Mouse (Mus musculus): Measurements from ENCODE around the gene Nol9. TPM values are rescaled to one million over a fixed set of nuclear protein-coding genes. Genes with fewer than 3 reads are reported as not detected.

Gene Nol9
- polyA plus RNA-seq, 1 experiment = 22.8 TPM

- H3K36me3 ChIP-seq (ENCODE audit: control insufficient read depth, insufficient read depth, low read length) = no peaks in the 10 kb centered on the region
- no peaks in the 10 kb centered on the region for H3K27me3 ChIP-seq (ENCODE audit: control insufficient read depth, insufficient read depth, low read length)
- no peak overlapping the region for H3K4me3 ChIP-seq (ENCODE audit: extremely low read depth, insufficient read depth, insufficient read length)
- TF ChIP-seq CTCF (IDR thresholded peaks at IDR 0.05; ENCODE audit: extremely low read depth, insufficient read depth, insufficient read length, insufficient replicate concordance) (no peak), POLR2A (IDR thresholded peaks at IDR 0.05; ENCODE audit: low read depth, low read length) (no peak)
- no peak overlapping the region for H3K27ac ChIP-seq (ENCODE audit: insufficient read depth, low read length)
- H3K4me1 ChIP-seq (ENCODE audit: control insufficient read depth, insufficient read depth, insufficient read length) = no peaks in the 10 kb centered on the region; the same call in 1 of the 2 replicates
- WGBS = 88% methylated on average over 12 of the region's 12 CpGs
- no peak for DNase-seq (ENCODE audit: low read depth in 1 of 2, low spot score in 2 of 2)
Observed at GRCm38 (mm10) chr4:152094233-152094632, 55.1 kb downstream of the Nol9 start.

- no peaks in the 10 kb centered on the region; the same call in 1 of the 2 replicates for H3K4me1 ChIP-seq (ENCODE audit: control insufficient read depth, insufficient read depth, insufficient read length)
- TF ChIP-seq POLR2A (IDR thresholded peaks at IDR 0.05; ENCODE audit: low read depth, low read length) (no peak), CTCF (IDR thresholded peaks at IDR 0.05; ENCODE audit: extremely low read depth, insufficient read depth, insufficient read length, insufficient replicate concordance) (peak; percentile 91)
- peak; percentile 38 to 76 for DNase-seq (ENCODE audit: low read depth in 1 of 2, low spot score in 2 of 2)
- 8% methylated on average over 27 of the region's 27 CpGs for WGBS
- peak overlapping the region; percentile 51; the same call in 1 of the 2 replicates for H3K4me3 ChIP-seq (ENCODE audit: extremely low read depth, insufficient read depth, insufficient read length)
- no peak overlapping the region for H3K27ac ChIP-seq (ENCODE audit: insufficient read depth, low read length)
- H3K27me3 ChIP-seq (ENCODE audit: control insufficient read depth, insufficient read depth, low read length) = no peaks in the 10 kb centered on the region
- H3K36me3 ChIP-seq (ENCODE audit: control insufficient read depth, insufficient read depth, low read length) = no peaks in the 10 kb centered on the region
Observed at GRCm38 (mm10) chr4:152095937-152096910, 57.1 kb downstream of the Nol9 start.

DNA sequence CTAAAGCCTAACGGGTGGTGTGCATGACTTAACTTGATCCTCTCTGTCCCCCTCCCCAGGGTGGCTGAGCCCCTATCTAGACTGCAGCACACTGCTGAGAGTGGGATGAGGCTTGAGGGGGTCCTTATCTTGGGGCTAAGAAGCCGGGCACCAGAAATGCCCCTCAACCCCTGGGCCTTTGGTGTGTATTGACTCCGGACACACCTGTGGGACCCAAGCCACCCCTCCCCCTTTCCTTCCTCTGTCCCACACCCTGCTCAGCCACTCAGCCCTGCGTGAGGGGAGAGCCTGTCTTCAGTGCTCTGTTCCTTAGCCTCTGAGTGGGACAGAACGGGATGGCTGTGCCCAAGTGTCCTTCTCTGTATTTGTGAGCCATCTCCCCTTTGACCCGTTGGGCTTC lies 57.8 kb downstream of the Nol9 start:
- Histone ChIP-seq H3K27me3 (ENCODE audit: control insufficient read depth, insufficient read depth, low read length) (no peaks in the 10 kb centered on the region), H3K4me1 (ENCODE audit: control insufficient read depth, insufficient read depth, insufficient read length) (no peaks in the 10 kb centered on the region; the same call in 1 of the 2 replicates), H3K36me3 (ENCODE audit: control insufficient read depth, insufficient read depth, low read length) (no peaks in the 10 kb centered on the region), H3K4me3 (ENCODE audit: extremely low read depth, insufficient read depth, insufficient read length) (peak overlapping the region; percentile 51; the same call in 1 of the 2 replicates), H3K27ac (ENCODE audit: insufficient read depth, low read length) (no peak overlapping the region)
- 30% methylated on average over 6 of the region's 6 CpGs for WGBS
- TF ChIP-seq POLR2A (IDR thresholded peaks at IDR 0.05; ENCODE audit: low read depth, low read length) (no peak), CTCF (IDR thresholded peaks at IDR 0.05; ENCODE audit: extremely low read depth, insufficient read depth, insufficient read length, insufficient replicate concordance) (no peak)
- no peak for DNase-seq (ENCODE audit: low read depth in 1 of 2, low spot score in 2 of 2)

DNA sequence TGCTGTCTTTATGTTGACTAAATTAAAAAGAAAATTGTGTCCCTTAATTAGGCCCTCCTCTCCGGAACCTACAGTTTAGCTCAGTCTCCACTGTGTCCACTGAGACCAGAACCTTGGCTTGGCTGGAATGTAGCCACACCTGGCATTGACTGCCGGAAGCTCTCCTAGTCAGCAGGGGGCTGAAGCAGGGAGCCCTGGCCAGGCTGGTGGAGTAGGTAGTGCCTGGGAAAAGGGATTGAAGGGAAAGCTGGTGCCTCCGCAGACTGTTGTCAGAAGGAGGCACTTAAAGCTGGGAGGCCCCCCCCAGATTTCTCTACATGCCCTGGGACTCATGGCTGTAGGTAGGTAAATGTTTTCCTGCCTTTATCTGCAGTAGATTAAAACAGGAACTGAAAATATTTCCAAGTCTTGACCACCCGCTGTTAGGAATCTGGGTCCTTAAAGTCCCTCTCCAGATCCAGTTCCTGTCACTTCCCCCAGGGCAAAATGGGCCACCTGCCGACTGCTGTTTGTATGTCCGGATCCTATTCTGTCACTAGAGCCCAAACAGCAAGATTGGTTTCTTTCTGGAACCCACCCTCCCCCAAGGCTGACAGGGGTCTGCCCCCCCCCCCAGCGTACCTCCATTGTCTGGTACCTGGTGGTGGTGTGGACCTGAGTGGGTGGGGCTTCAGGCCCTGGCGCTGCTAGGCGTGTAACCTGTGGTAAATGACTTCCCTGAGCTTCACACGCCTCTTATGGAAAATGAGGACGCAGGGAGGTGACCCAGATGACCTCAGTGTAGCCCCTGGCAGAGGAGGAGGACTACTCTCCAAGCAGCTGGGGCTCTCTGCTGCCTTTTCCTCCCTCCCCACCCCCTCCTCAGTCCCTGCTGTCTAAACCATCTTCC lies 59.0 kb downstream of the Nol9 start:
- TF ChIP-seq CTCF (IDR thresholded peaks at IDR 0.05; ENCODE audit: extremely low read depth, insufficient read depth, insufficient read length, insufficient replicate concordance) (no peak), POLR2A (IDR thresholded peaks at IDR 0.05; ENCODE audit: low read depth, low read length) (no peak)
- WGBS = 84% methylated on average over 11 of the region's 11 CpGs
- H3K4me1 ChIP-seq (ENCODE audit: control insufficient read depth, insufficient read depth, insufficient read length) = no peaks in the 10 kb centered on the region; the same call in 1 of the 2 replicates
- H3K27ac ChIP-seq (ENCODE audit: insufficient read depth, low read length) = no peak overlapping the region
- no peaks in the 10 kb centered on the region for H3K27me3 ChIP-seq (ENCODE audit: control insufficient read depth, insufficient read depth, low read length)
- H3K36me3 ChIP-seq (ENCODE audit: control insufficient read depth, insufficient read depth, low read length) = no peaks in the 10 kb centered on the region
- no peak for DNase-seq (ENCODE audit: low read depth in 1 of 2, low spot score in 2 of 2)
- no peak overlapping the region for H3K4me3 ChIP-seq (ENCODE audit: extremely low read depth, insufficient read depth, insufficient read length)

GRCm38 (mm10) chr4:152100541-152100940 lies 61.4 kb downstream of the Nol9 start:
- Histone ChIP-seq H3K36me3 (ENCODE audit: control insufficient read depth, insufficient read depth, low read length) (no peaks in the 10 kb centered on the region), H3K27ac (ENCODE audit: insufficient read depth, low read length) (no peak overlapping the region; the same call in 1 of the 2 replicates), H3K4me3 (ENCODE audit: extremely low read depth, insufficient read depth, insufficient read length) (no peak overlapping the region), H3K27me3 (ENCODE audit: control insufficient read depth, insufficient read depth, low read length) (no peaks in the 10 kb centered on the region), H3K4me1 (ENCODE audit: control insufficient read depth, insufficient read depth, insufficient read length) (no peaks in the 10 kb centered on the region; the same call in 1 of the 2 replicates)
- 67% methylated on average over 11 of the region's 11 CpGs for WGBS
- TF ChIP-seq CTCF (IDR thresholded peaks at IDR 0.05; ENCODE audit: extremely low read depth, insufficient read depth, insufficient read length, insufficient replicate concordance) = no peak
- TF ChIP-seq POLR2A (IDR thresholded peaks at IDR 0.05; ENCODE audit: low read depth, low read length) = no peak
- DNase-seq (ENCODE audit: low read depth in 1 of 2, low spot score in 2 of 2) = no peak

DNA sequence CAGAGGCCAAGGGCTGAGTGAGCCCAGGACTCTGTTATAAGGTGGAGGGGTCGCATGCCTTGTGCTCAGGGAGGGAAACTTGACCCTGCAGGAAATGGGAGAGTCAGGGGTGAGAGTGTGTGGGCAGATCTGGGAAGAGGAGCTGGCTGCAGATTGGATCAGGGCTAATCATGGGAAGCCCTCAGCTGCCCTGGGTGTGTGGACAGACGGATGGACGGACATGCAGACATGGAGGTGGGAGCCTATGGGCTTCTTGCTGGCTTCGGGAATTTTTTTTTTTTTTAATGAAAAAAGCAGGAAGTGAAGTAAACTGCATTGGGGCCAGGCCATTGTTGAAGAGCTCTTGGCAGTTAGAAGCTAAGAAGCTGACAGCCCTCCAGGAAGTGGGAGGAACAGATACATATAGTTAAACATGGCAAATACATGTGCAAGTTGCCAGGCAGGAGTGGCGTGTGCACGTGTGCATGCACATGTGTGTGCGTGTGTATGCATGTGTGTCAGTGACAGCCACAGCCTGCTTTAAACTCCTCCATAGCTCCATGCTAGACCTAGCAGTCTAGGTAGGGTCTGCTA lies 62.0 kb downstream of the Nol9 start:
- TF ChIP-seq POLR2A (IDR thresholded peaks at IDR 0.05; ENCODE audit: low read depth, low read length) (no peak), CTCF (IDR thresholded peaks at IDR 0.05; ENCODE audit: extremely low read depth, insufficient read depth, insufficient read length, insufficient replicate concordance) (no peak)
- H3K27ac ChIP-seq (ENCODE audit: insufficient read depth, low read length) = no peak overlapping the region
- H3K27me3 ChIP-seq (ENCODE audit: control insufficient read depth, insufficient read depth, low read length) = no peaks in the 10 kb centered on the region
- no peak overlapping the region for H3K4me3 ChIP-seq (ENCODE audit: extremely low read depth, insufficient read depth, insufficient read length)
- WGBS = 54% methylated on average over 7 of the region's 7 CpGs
- DNase-seq (ENCODE audit: low read depth in 1 of 2, low spot score in 2 of 2) = no peak
- H3K36me3 ChIP-seq (ENCODE audit: control insufficient read depth, insufficient read depth, low read length) = no peaks in the 10 kb centered on the region
- no peaks in the 10 kb centered on the region; the same call in 1 of the 2 replicates for H3K4me1 ChIP-seq (ENCODE audit: control insufficient read depth, insufficient read depth, insufficient read length)
